Mouse (Mus musculus): ENCODE data around the gene Rbm4b.
"Not testable (repeated sequence)": the region's sequence is repeated elsewhere in the genome, so short reads cannot be mapped to it uniquely, and the experiment has no call there.

The Rbm4b gene

DNA sequence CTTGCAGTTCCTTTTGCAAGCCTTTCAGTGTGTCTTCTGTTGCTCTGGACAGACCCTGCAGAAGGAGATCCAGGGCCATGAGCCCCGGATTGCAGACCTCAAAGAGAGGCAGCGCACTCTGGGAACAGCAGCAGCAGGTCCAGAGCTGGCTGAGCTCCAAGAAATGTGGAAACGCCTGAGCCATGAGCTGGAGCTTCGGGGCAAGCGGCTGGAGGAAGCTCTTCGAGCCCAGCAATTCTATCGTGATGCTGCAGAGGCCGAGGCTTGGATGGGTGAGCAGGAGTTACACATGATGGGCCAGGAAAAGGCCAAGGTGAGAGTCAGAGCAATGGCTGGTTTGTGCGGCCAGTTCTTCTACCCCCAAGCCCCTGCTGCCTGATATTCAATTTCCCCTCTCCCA lies 11.2 kb upstream of the Rbm4b start:
- DNase-seq (ENCODE audit: low spot score) = no peak

GRCm38 (mm10) chr19:4745681-4746080 lies 10.6 kb upstream of the Rbm4b start:
- no peak for DNase-seq (ENCODE audit: low spot score)

DNA sequence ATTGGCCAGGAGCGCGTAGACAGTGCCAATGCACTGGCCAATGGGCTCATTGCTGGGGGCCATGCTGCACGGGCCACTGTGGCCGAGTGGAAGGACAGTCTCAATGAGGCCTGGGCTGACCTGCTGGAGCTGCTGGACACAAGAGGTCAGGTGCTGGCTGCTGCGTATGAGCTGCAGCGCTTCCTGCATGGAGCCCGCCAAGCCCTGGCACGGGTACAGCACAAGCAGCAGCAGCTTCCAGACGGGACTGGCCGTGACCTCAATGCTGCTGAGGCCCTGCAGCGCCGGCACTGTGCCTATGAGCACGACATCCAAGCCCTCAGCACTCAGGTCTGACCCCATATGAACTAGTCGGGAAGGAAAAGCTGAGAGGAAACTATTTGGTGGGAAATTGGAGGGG lies 9.7 kb upstream of the Rbm4b start:
- no peak for DNase-seq (ENCODE audit: low spot score)

DNA sequence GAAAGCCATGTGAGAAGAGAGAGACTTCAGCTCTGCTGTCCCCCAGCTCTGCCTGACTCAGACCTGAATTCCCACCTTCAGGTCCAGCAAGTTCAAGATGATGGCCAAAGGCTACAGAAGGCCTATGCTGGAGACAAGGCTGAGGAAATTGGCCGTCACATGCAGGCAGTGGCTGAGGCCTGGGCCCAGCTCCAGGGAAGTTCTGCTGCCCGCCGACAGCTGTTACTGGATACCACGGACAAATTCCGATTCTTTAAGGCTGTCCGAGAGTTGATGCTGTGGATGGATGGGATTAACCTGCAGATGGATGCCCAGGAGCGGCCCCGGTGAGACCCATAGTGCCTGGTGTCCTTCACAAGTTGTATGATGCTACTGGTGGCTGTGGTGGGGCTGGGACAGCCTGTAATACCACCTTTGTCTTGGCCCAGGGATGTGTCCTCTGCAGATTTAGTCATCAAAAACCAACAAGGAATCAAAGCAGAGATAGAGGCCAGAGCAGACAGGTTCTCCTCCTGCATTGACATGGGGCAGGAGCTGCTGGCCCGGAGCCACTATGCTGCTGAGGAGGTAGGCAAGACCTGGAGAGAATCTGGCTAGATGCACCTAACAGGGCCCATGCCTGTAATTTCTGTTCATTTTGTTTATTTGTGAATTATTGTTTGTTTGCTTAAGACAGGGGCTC lies 8.5 kb upstream of the Rbm4b start:
- no peak for DNase-seq (ENCODE audit: low spot score)

GRCm38 (mm10) chr19:4748493-4748892 lies 7.8 kb upstream of the Rbm4b start:
- DNase-seq (ENCODE audit: low spot score) = no peak

DNA sequence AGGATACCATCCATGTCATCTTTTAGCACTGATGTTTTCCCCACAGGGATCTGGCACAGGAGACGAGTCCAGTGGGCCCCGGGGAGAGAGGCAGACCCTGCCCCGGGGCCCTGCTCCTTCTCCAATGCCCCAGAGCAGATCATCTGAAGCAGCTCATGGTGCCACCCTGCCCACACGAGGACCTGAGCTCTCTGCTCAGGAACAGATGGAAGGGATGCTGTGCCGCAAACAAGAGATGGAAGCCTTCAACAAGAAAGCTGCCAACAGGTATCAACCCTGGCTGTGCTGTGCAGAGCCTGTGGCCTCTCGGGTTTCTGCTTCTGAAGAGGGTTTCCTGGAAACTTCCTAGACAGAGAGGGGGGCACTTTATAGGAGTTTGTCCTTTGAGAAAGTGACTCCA lies 6.3 kb upstream of the Rbm4b start:
- DNase-seq (ENCODE audit: low spot score) = no peak

GRCm38 (mm10) chr19:4755565-4756192 lies 618 bp upstream of the Rbm4b start:
- DNase-seq (ENCODE audit: low spot score) = peak; percentile 79

GRCm38 (mm10) chr19:4756921-4757320 lies 624 bp downstream of the Rbm4b start:
- no peak for DNase-seq (ENCODE audit: low spot score)

- not testable (repeated sequence) for DNase-seq (ENCODE audit: low spot score)
These were observed 4.2 kb downstream of the Rbm4b start for GRCm38 (mm10) chr19:4760544-4760943.

- DNase-seq (ENCODE audit: low spot score) = no peak
These were observed 6.6 kb downstream of the Rbm4b start for GRCm38 (mm10) chr19:4762876-4763275.

- DNase-seq (ENCODE audit: low spot score) = peak; percentile 52
These were observed 11.3 kb downstream of the Rbm4b start for GRCm38 (mm10) chr19:4767507-4768148.

DNA sequence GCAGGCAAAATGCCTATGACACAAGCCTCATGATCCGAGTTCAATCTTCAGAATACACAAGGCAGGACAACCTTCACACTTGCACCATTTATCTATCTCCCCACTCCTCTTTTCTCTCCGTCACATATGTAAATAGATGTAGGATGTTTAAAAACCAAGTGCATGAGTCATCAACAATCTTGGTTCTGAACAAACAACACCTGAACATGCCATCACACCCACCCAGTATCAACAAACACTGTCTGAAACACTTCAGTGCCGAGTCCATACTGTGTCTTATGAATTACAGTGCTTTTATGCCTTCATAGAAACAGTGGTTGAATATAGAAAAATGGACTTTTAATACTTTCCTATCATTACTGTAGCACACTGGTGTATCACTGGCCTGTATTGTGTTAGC lies 16.5 kb downstream of the Rbm4b start:
- DNase-seq (ENCODE audit: low spot score) = no peak

GRCm38 (mm10) chr19:4782891-4783290 lies 26.6 kb downstream of the Rbm4b start:
- DNase-seq (ENCODE audit: low spot score) = no peak

GRCm38 (mm10) chr19:4785206-4785605 lies 28.9 kb downstream of the Rbm4b start:
- DNase-seq (ENCODE audit: low spot score) = no peak

DNA sequence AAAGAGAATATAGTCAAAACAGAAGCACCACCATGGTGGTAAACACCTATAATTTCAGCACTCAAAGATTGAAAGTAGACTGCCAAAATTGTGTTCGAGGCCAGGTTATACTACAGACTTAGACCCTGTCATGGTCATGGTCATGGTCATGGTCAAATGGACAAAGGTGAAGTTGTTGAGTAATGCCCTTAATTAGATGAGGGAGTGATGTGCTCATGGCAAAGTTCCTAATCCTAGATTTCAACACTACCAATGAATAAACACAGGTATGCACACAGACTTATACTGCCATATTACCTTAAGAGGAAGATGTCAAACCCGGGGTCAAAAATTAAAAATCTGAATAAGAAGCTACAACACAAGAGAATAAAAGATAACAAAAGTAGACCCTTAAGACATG lies 30.0 kb downstream of the Rbm4b start:
- DNase-seq (ENCODE audit: low spot score) = no peak

DNA sequence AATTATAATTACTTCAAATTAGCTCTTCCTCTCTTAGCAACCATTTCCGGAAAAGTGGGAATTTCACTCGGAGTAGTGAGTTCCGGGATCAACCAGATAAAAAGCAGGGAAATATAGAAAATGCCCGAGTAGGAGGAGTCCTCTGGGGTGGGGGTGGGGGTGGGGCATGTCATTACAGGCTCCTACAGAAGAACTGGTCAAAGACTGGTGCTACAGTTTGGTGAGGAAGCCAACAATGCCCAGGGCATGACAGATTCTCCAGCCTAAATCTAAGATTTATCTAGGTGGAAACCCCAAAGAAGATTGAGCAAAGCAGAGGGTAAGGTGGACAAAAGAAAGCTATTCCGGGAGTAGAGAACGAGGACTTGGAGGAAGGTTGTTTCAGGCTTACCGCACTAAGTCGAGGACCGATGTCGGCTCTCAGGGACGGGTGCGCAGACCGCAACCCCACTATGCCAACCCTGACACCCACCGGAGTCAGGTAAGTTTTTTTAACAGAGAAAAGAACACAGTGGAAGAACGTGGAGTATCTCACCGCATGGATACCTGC lies 37.1 kb downstream of the Rbm4b start:
- DNase-seq (ENCODE audit: low spot score) = no peak

- DNase-seq (ENCODE audit: low spot score) = peak; percentile 98
These were observed 37.6 kb downstream of the Rbm4b start, which contains the start of gene Rbm4 for GRCm38 (mm10) chr19:4793831-4794422. TSS of gene Rbm4 (minus strand) at chr19:4793901.

- DNase-seq (ENCODE audit: low spot score) = no peak
These were observed 39.6 kb downstream of the Rbm4b start for GRCm38 (mm10) chr19:4795929-4796328.

GRCm38 (mm10) chr19:4797846-4798245 lies 41.5 kb downstream of the Rbm4b start:
- DNase-seq (ENCODE audit: low spot score) = no peak

- no peak for DNase-seq (ENCODE audit: low spot score)
These were observed 42.8 kb downstream of the Rbm4b start for GRCm38 (mm10) chr19:4799083-4799482.

GRCm38 (mm10) chr19:4802691-4803091 lies 46.4 kb downstream of the Rbm4b start:
- no peak for DNase-seq (ENCODE audit: low spot score)

DNA sequence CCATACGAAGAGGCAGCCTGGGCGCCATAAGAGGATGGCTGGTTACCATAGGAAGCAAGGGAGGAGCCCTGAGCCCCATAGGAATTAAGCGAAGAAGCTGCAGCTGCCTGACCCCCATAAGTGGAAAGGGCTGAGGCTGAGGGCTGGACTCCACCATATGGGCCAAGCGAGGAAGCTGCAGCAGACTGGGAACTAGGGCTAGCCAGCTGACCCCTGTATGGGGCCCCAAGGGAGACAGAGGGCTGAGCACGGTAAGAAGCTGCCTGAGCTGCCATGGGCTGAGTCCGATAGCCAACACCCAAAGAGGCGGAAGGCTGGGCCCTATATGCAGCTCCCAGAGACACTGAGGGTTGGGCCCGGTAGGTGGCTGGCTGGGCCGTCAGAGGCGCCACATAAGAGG lies 47.0 kb downstream of the Rbm4b start:
- DNase-seq (ENCODE audit: low spot score) = no peak

- no peak for DNase-seq (ENCODE audit: low spot score)
These were observed 54.0 kb downstream of the Rbm4b start for GRCm38 (mm10) chr19:4810309-4810708.

All from yolk sac, embryonic 10.5 days (tissue).